ENCODE assay signal across 9 mouse cellular contexts in genomic region chr14:79970165-79970564, GRCm38 (mm10). TPM values are rescaled to one million over a fixed set of nuclear protein-coding genes. Genes with fewer than 3 reads are reported as not detected.
DNase-seq lines count a peak whose midpoint lies in the region; TF ChIP-seq lines count a peak whose summit lies in the region.
"Had no signal": no experiment of that assay in that cellular context is flagged by ENCODE, and none has a peak within 500 bp of the region (broad histone marks: within the 10 kb centered on the region; RNA-seq: fewer than 3 reads in every experiment).

No protein-coding gene starts in this region.

- TF ChIP-seq POLR2A in brain, embryonic 14.5 days (IDR thresholded peaks at IDR 0.05; ENCODE audit: borderline replicate concordance, extremely low read depth, insufficient read depth, insufficient read length, poor library complexity, severe bottlenecking): no peak

- no peak overlapping the region for H3K4me3 ChIP-seq in gastrocnemius, adult 2 months
- H3K4me3 ChIP-seq: liver, embryonic 13.5 days had no signal

- no peak overlapping the region for H3K27ac ChIP-seq in gastrocnemius, adult 2 months
- H3K27ac ChIP-seq: liver, embryonic 13.5 days had no signal

- no peak for TF ChIP-seq CTCF in gastrocnemius, adult 2 months (IDR thresholded peaks at IDR 0.05)
- no peak for TF ChIP-seq CTCF in brain, embryonic 14.5 days (IDR thresholded peaks at IDR 0.05; ENCODE audit: borderline replicate concordance, extremely low read depth, insufficient read depth, insufficient read length)

- intact Hi-C loops in gastrocnemius, adult 2 months (cut with DNase I): no loop called here

- peak; percentile 42 for DNase-seq in gastrocnemius, adult 2 months
- DNase-seq in gastrocnemius, adult 18-20 months (ENCODE audit: low spot score): no peak
- DNase-seq in brain, embryonic 14.5 days (ENCODE audit: low read depth): peak; percentile 80
- peak; percentile 27 to 49 for DNase-seq in frontal cortex, postnatal 36 days (ENCODE audit: low spot score in 2 of 2)
- DNase-seq in layer of hippocampus, postnatal 14 days (ENCODE audit: low spot score in 2 of 2): peak; percentile 58 to 74
- no peak for DNase-seq in embryo, embryonic 10.5 days (ENCODE audit: low spot score)
- DNase-seq in natural killer cell, adult 2 months (ENCODE audit: low spot score in 2 of 2): no peak
- DNase-seq in urinary bladder, postnatal 25 days (ENCODE audit: low spot score): no peak
- DNase-seq: liver, embryonic 13.5 days had no signal

RNA-seq across cellular contexts. Expression of gene Olfm4, which starts 13.7 kb away (rescaled TPM):
- not detected for total RNA-seq in gastrocnemius, adult 2 months (2021)
- total RNA-seq in gastrocnemius, adult 18-20 months (2021): not detected
- polyA plus RNA-seq in brain, embryonic 14.5 days (2012; rRNA removed): 1.00 and 1.3 TPM in 2 replicates
- total RNA-seq in layer of hippocampus, postnatal 14 days (2021): 1 to 10 TPM; 5.7 to 6.0 TPM

Comparison
In these comparisons a context has a peak if more than half of its experiments do, and no peak if none do; other contexts are left out.
1. DNase-seq: peak in gastrocnemius, adult 2 months (single experiment), brain, embryonic 14.5 days (single experiment), frontal cortex, postnatal 36 days (2 of 2) and layer of hippocampus, postnatal 14 days (2 of 2); none in gastrocnemius, adult 18-20 months (single experiment), embryo, embryonic 10.5 days (single experiment), natural killer cell, adult 2 months (0 of 2) and urinary bladder, postnatal 25 days (single experiment).
2. RNA of gene Olfm4, which starts 13.7 kb away (total RNA-seq): 5.7 to 6.0 TPM in layer of hippocampus, postnatal 14 days; not detected in gastrocnemius, adult 2 months and not detected in gastrocnemius, adult 18-20 months; every median in the first group is over 4 times any median in the second.